Mouse (Mus musculus) retina, postnatal 7 days (tissue): ENCODE results near the gene Erich6.
A peak's percentile ranks its signal among the peaks of the same experiment; 100 is the strongest.

Source experiments
- DNase-seq: peaks from one replicate; pipeline ENCODE4 v3.0.0-alpha.2; 2012; ENCODE audit warnings: low read depth, low spot score

Erich6 gene

DNA sequence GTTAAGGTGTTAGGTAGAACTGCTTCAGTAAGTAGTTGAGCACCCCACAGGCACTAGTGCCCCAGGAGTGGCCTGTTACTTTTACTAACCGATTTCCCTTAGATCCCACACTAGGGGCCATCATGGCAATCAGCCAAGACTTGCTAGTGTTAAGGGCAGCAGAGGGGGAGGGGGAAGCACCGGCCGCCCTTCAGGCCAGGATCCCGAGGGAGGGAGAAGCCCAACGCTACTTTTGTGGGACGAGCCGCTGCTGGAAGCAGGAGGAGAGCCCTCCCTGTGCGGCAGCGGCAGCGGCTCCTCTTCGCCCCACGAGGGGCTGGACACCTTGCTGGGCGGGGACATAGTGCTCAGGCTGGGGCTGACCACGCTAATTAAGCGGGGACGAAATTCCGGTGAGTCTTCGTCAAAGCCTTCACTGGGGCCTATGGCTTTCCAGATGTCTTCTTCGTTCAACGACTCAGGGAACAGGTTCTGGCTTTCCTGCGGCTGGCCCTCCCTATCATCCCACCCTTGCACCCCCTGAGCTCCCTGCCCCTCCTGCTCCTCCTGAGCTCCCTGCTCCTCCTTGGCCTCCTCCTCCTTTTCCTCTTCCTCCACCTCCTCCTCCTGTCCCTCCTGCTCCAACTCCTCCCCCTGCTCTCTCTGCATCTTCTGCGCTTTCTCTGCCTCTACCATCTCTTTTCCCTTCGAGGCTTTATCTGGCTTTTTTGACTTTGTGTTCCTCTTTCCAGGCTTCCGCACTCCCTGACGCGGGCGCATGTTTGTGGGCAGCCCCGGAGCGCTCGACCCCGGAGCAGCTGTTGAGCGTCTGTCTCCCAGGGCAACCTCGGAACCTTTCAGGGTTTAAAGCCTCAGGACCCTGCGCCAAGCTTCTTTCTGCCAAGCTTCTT lies at the start of gene Erich6:
Gene Erich6, minus strand, starts transcription at position 802 of the 890 bp plus-strand sequence.
- peak; percentile 25 for DNase-seq

DNA sequence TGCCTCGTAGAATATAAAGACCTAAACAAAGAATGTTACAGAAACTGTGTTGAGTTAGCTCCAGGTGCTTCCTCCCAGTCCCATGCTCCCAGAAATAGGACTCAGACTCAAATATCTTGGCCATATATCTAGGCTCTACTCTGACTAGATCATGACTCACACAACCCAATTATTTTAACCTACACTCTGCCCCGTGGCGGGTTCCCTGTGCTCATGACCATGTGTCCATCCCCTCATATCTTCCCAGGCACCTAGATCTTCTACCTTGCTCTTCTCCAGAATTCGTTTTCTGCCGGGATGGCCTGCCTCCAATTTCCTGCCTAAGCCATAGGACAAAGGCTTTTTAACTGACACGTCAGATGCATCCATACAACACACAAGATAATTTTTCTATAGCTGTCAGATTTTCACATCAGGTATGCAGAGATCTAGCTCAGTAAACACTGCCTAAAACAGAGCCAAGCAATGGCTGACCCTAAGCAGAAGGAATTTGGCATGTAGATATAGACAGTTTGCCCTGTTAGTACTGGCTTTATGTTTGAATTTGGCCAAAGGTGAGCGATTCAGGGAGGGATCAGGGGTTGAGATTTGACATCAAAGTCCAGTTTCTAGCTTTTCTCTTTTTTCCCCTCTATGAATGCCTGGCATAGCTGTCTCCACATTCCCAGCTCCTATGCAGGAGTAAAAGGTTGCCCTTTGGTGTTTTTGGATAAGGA lies 49.4 kb upstream of the Erich6 start:
- no peak for DNase-seq

DNA sequence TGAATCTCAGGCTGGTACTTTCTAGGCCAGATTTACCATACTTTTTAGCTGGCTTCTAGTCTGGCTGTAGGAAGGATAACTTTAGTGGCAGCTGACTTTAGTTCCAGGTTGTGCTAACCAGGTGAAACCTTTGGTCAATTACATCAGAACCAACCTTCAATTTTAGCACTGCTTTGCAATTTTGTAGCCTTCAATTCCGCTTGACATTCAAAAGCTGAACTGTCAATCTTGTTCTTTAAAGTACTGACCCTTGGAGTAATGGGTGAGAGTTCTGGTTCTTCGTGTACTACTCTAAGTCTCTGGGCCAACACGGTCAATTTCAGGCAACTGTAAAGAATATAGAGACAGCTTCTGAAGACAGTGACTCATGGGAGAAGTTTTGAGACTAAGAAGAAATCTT lies 48.4 kb upstream of the Erich6 start:
- no peak for DNase-seq

DNA sequence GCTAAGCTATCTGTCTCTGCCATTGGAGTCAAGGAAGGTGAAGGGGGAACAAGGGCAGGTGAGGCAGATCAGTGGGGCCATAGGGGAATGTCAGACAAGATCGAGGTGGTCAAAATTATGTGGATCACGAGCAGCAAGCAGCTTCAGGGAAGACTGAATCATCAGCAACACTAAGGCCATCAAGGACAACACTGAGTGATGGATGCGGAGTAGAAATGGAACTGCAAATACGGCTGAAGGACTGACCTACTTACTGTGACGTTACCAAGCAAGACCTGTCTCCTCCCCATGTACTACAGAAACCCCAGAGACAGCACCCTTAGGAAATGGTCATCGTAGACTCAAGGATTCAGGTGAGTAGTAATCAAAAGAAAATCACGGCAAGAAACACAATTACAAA lies 46.3 kb upstream of the Erich6 start:
- DNase-seq = no peak

DNA sequence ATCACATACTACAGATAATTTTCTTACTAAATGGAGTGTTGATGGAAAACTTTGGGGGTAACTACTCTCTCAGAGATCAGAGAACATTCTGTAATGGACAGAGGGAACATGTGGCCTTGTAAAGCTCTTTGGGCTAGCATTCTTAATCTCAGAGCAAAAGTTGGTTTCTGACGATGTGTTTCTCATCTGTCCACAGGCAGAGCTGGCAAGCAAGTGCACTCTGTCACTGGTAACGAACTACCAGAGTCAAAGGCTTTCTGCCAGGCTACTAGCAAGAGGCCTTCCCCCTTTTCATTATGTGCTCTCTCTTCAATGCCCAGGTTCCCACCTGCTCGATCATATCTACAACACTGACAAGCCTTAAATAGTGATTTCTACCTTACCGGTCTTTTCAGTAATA lies 45.3 kb upstream of the Erich6 start:
- no peak for DNase-seq

DNA sequence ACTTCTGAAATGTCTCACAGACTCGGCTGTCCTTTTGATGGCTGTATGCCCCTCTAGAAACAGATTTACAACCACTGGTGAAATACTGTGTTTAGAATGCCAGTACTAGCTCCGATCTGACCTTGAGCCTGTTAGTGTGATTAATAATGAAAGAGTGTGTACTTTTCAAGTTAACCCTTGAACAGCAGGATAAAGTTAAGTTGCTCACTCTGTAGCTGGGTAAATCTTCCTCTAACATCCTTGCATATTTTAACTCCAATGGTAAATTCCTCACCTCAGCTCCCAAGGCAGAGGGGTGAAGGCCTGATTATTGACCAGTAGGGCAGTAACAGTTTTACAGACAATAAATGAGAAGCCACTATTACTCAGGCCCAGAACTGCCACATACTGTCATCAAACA lies 44.8 kb upstream of the Erich6 start:
- DNase-seq = no peak

DNA sequence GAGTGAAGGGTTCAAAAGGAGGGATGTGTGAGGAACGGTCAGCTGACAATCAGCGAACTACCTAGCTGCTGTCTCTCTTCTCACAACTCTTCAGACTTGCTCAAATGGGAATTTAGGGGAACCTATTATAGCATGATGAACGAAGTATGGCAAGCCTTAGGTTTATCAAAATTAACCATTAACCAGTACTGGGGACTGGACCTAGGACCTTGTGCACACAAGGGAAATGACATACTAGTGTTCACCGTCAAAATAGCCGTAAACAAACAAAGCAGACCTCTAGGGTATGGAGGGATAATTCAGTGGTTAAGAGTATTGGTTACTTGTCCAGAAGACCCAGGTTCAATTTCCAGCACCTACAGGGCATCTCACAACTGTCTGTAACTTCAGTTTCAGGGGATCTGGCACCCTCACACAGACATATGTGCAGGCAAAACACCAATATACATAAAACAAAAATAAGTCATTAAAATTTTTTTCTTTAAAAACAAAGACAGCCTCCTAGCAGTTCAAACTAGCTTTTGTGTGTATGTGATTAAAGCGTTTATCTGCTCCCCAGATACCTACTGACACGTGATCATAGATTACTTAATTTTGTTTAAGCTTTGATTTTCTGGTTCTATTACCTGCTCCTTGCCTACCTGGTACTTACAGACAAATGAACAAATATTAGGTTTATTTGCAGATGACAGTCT lies 44.1 kb upstream of the Erich6 start:
- DNase-seq = no peak

DNA sequence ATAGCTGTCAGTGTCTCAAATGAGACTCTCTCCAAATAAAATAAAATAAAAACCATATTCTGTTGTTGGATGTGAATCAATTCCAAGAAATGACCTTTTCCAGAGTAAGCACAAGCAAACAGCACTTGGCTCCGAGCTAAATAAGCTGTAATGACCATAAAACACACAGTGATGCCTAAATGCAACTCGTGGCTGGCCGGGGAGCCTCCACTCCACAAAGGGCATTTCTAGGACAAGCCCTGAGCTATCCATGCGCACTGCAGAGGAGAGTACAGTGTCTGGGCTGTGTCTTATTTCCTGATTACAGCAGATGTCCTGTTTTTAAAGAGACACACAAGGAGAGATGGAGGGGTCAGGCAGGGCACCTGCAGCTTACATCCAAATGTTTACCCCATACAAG lies 43.0 kb upstream of the Erich6 start:
- DNase-seq = no peak

DNA sequence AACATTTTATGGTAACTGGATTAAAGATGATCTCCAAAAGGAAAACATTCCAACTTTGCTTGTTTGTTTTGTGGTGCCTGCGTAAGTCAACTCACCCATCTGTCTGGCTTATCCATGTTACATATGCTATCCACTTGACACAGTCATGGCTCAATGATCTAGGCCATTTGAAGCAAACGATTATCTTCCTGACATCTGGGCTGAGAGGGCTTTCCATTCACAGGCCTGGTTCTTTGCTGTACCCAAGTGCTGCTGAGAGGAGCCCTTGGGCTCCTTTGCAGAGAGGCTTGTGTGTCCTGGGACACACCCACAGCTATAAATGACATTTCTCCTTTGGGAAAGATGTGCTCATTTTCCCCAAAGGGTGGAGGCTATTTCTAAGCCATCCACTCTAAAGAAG lies 41.9 kb upstream of the Erich6 start:
- DNase-seq = peak; percentile 28

DNA sequence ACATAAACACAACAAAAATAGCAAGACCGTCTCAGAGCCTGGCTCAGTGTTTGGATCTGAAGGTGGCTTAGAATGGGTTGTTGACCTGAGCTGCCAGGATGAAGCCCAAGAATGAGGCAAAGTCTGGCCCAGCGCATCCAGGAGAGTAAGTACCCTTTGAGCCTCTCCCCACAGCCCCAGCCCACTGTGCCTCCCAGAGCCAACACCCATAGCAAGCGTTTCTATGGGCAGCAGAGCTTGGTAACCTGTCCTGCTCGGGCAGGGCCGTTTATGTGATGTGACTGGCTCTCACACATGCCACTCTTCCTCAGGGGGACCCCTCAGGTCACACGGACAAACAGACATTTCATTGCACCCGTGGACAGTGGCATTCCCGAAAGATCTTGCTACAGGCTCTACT lies 41.4 kb upstream of the Erich6 start:
- no peak for DNase-seq

DNA sequence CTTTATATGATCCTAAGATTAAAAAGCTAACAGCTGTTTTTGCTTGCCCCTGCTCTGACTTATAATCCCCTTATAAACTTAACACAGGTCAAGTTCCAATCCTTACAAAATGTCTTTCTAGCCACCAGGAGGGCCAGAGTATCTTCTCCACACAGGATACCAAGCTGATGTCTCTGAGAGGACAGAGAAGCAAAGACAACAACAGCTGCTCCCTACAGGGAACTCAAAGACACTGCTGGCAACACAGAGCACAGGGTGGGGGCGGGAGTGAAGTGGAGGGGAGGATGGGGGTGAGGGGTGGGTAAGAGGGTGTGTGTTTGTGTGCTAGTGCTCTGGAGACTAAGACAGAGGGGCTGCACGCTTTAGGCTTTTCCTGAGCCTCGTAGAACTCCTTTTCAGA lies 40.6 kb upstream of the Erich6 start:
- DNase-seq = no peak

DNA sequence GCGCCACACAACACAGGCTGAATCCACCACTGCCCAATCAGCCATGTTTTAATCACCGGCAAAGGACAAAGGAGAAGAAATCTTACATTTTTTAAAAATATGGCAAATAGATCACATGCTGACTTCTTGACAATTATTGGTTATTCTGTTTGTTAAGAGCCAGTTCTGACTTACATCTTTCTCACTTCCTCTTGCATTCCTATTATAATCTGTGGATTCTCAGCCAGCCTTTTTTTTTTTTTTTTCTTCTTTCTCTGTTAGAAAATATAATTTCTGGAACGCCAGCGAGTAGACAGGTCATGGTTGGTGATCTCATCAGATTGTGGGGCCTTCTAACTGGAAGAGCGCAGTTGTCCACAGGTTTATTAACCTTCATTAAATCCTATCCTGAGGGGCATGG lies 36.3 kb upstream of the Erich6 start:
- no peak for DNase-seq

DNA sequence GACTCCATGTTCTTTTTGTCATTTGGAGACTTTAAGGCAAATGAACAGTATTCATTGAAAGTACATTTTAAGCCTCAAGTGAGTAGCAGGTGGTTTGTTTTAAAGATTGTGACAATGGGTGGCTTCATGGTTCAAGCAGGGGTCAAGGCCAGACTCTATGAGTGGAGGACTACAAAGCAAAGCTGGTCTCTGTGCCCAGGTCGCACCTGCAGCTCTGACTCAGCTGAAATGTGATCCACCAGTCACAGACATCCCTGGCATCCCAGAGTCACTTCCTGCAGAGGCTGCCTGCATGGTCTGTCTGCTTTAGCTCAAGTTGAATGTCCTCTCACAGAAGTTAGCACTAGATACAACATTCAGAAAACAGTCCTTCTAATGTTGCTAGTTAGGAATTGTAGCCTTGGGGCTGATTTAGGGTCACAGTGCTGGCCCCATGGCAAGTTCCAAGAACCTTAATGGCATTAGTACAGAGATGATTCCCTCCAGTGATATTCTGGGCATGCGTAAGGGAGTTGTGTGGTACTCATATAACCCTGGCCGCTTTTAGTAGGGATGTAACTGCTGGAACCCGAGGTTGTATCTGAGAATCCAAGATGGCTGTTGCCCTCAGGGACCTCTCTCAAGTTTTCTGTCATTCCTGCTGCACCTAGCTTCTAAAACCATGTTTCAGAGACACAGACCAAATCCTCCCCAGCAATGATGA lies 35.6 kb upstream of the Erich6 start:
- DNase-seq = no peak

DNA sequence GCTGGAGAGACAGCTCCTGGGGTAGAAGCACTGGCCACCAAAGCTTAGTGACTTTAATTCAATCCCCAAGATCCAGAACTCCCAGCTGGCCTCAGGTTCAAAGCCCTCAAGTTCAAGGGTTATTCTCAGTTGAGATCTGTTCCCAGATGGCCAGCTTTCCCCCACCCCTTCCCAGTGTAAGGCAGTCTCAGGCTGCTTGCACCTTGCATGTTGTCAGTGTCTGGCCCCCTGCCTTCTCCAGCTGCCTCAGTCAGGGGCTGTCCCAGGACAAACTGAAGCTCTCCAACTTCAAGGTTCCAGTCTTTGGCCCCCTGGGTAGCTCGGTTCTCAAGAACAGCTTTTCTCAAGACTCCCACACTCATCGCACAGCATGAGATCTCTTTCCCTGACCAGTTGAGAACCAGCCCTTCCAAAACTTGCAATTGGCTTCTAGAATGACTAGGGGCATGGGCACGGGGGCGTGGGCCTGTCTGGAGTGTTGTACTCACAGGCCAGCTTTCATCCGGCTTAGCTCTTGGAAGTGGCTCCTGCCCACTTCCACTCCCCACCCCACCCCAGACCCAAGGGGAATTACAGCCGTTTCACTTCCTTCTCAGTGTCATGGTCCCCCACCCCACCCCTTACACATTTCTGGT lies 34.7 kb upstream of the Erich6 start:
- DNase-seq = no peak

DNA sequence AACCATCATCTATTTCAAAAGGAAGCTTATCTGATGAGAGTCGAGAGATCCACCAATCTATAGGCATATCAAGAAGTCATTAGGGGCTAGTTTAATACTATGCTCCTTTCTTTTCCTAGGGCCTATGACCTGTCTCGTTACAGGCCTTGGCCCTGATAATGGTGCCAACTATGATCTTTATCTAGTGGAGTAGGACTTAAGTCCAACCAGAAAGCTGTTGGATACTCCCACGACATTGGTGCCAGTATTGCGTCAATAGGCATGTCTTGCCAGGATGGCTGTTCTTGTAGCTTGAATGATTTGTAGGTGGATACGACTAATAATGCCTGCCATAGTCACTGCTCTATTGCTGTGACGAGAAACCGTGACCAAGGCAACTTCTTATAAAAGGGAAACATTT lies 27.0 kb upstream of the Erich6 start:
- no peak for DNase-seq

DNA sequence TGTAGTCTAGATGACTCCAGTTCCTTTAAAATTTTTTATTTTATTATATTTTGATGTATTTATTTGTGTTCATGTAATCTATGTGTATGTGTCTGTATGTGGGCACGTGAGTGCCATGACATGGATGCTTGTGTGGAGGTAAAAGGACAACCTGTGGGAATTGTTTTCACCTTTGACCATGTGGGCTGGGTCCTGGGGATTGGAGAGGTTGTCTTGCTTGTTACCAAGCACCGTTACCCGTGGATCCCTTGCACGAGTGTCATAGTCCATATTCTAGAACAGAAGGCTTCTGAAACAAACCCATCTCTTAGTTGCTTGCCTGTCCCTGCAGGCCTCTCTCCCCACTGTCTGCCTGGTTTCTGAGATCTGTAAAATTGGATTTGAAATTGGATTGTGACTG lies 23.6 kb upstream of the Erich6 start:
- no peak for DNase-seq

DNA sequence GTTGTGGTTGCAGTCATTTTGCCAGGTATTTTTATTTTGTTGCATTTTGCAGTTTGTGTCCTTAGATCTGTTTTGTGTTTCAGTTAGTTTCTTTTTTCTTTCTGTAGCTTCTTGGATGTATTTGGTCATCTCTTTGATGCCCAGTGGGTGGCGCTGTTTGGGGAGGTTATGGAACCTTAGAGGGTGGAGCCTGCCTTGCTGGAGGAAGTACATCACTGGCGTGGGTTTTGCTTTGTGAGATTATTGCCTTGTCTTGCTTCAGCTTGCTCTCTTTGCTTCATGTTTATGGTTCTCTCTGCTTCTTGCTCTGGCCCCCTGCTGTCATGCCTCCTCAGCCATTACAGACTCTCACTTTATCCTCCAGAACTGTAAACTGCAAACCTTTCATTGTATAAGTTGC lies 20.3 kb upstream of the Erich6 start:
- DNase-seq = peak; percentile 24

DNA sequence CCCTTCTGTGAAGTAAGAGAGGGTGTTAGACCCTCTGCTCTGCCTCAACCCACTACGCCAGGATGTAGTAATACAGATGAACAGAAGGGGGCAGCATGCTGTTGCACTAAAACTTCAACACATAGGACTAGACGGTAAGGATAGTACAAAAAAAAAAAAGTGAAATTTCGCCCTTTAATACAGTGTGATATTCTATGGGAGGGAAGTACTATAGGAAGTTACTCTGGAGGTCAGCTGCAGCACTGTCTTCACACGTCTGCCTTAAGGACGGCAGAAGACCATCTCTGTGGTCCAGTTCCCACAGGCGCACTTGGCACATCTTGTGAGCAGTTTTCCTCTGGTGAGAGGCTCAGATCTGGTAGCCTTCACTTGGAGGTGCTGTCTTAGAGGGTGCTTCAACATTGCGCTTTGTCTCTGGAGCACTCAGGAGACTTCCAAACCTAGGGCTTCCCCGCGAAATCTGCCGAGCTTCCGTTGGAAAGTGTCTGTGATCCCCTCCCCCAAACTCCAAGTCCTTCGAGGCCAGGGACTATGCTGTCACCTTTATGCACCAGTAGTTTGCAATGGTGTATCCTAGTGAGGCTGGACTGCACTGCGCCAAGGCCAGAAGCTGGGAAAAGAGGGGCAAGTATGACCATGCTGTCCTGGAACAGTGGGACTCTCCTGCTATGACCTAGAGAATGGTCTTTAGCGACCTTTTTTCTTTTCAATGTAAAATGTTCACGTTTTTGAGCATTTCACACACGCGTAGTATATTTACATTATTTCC lies 18.5 kb upstream of the Erich6 start:
- peak; percentile 64 for DNase-seq

DNA sequence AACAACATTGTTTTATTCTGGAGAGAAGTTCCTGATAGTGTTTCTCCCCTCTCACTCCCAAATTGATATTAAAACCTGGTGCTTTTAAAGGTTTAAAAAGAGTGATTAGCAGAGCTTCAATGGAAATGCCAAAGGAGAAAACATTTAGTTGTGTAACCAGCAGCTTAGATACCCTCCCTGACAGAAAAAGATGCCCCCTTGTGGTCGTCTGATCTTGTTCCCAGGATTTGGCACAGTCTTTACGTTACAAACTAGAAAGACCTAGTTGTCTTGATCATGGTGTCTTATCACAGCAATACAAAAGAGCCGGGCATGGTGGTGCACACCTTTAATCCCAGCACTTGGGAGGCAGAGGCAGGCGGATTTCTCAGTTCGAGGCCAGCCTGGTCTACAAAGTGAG lies 16.9 kb upstream of the Erich6 start:
- DNase-seq = peak; percentile 30

DNA sequence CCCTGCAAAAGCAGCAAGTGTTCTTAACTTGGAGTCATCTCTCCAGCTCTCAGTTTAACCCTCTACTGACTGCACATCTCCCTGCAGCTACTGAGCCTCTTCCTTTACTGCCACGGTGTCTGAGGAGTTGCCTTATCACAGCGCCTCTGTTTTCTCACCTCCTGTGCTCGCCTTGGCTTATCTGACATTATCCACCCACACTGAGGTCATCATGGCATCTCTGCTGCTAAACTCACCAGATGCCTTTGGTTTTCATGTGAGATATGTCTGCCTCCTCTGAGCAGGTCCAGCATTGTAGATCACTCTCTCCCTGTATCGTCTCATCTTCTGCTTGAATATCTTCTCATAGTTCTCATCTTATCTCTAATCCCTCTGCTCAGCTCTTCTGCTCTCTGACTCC lies 13.3 kb upstream of the Erich6 start:
- DNase-seq = no peak

DNA sequence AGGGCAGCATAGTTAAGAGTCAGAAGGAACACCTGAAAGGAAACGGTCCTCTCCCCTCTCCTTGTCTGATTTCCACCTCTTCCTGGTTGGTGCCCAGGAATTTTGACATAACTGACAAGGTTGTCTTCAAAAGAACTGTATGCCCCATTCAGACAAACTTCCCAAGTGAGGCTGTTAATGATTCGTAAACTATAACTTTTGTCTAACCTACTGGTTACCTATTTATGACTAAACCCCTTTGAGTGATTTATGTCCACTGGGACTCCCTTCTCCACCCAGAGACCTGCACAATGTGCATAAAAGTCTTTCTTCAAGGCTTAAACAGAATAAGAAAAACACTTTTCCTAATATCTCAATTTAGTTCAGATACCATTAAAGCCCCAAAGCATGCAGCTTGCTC lies 10.2 kb upstream of the Erich6 start:
- DNase-seq = no peak
